Mouse (Mus musculus) forebrain, embryonic 12.5 days (tissue): ENCODE data around the gene Rbfox3. TPM values are rescaled to one million over a fixed set of nuclear protein-coding genes. Genes with fewer than 3 reads are reported as not detected.

Experiments
- ATAC-seq: fragments of 200-750 bp; cut with Nextera tagmentation; 2 replicates; pipeline ENCODE4 v1.8.0; 2017; ENCODE audit warnings: moderate TSS enrichment; ENCODE audit not compliant: low FRiP score
- H3K27ac ChIP-seq: fragments of 300-500 bp; sonication (generic); 2 replicates; pipeline ENCODE4 v1.5.1; 2016; ENCODE audit warnings: mild to moderate bottlenecking
- H3K27me3 ChIP-seq: fragments of 300-500 bp; sonication (generic); 2 replicates; pipeline ENCODE4 v1.6.1; 2016; ENCODE audit warnings: mild to moderate bottlenecking
- H3K36me3 ChIP-seq: fragments of 300-500 bp; sonication (generic); replicated peaks from 2 replicates; pipeline ENCODE4 v1.6.1; 2016; ENCODE audit warnings: mild to moderate bottlenecking
- H3K4me1 ChIP-seq: fragments of 300-500 bp; sonication (generic); 2 replicates; pipeline ENCODE4 v1.6.1; 2016
- H3K4me2 ChIP-seq: fragments of 300-500 bp; sonication (generic); 2 replicates; pipeline ENCODE4 v1.6.1; 2016; ENCODE audit warnings: mild to moderate bottlenecking, moderate library complexity
- H3K4me3 ChIP-seq: fragments of 300-500 bp; sonication (generic); replicated peaks from 2 replicates; pipeline ENCODE4 v1.5.1; 2016; ENCODE audit warnings: mild to moderate bottlenecking
- H3K9ac ChIP-seq: fragments of 300-500 bp; sonication (generic); 2 replicates; pipeline ENCODE4 v1.6.1; 2016; ENCODE audit warnings: mild to moderate bottlenecking
- H3K9me3 ChIP-seq: fragments of 300-500 bp; sonication (generic); 2 replicates; pipeline ENCODE4 v1.6.1; 2016
- WGBS: fragments of 180-500 bp; shearing (Covaris S2); methylation state at CpG from one replicate; pipeline ENCODE4 v1.1.7; 2016; 5-methylcytosine and 5-hydroxymethylcytosine counted together
- polyA plus RNA-seq: library from polyadenylated mRNA; unstranded; fragments of >200 nt; fragmentation: Nextera tagmentation; extraction: Ambion mirVana; gene quantifications from 2 replicates; pipeline ENCODE4 v1.2.1, GENCODE M21; 2016

Rbfox3 gene
- polyA plus RNA-seq, 1 experiment from 2014 or later = 19.6 TPM

DNA sequence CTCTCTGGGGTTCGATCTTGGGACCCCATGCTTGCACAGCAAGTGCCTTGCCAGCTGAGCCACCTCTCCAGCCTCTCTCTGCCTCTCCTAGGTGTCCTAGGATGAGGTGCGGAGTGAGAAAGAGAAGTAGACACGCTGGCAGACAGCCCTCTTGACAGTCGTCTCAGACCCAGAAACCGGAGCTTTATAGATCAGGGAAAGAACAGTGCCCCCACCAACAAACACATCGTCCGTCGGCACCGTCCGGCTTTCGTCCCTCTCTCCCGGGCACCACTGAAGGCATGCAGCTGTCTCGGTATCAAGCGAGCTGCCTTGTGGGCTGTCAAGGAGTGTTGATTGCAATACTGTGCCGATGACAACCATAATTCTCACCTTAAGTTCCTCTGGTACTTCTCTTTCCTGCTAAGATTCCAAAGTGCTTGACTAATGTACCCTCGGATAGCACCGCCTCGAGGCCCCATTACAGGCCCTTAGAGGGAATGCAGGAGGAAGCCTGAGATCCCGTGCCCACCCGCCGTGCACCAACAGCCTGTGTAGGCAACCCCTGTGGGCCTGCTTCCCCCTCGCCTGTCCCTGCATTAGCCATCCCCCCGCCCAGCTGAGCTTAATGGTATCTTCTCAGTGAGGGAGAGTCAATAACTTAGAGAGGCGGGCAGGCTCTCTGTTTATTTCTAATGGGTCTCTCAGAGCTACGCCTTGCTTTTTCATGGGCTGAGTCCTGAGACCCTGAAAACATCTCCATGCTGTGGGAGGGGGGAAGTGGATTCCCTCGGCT lies 11.4 kb downstream of the Rbfox3 start:
- ATAC-seq = 0 out of 2 replicates have a peak, but pooled peaks have one; percentile 27
- no peak overlapping the region for H3K4me3 ChIP-seq
- no peak overlapping the region for H3K9ac ChIP-seq
- H3K9me3 ChIP-seq = no peaks in the 10 kb centered on the region
- WGBS = 66% methylated on average over 26 of the region's 26 CpGs
- peaks cover 31% of the 10 kb centered on the region for H3K27me3 ChIP-seq
- H3K4me1 ChIP-seq = peaks cover 47% of the 10 kb centered on the region
- H3K36me3 ChIP-seq = no peaks in the 10 kb centered on the region
- no peak overlapping the region for H3K4me2 ChIP-seq
- 0 out of 2 replicates have a peak overlapping the region, but pooled peaks have one; percentile 19 for H3K27ac ChIP-seq

DNA sequence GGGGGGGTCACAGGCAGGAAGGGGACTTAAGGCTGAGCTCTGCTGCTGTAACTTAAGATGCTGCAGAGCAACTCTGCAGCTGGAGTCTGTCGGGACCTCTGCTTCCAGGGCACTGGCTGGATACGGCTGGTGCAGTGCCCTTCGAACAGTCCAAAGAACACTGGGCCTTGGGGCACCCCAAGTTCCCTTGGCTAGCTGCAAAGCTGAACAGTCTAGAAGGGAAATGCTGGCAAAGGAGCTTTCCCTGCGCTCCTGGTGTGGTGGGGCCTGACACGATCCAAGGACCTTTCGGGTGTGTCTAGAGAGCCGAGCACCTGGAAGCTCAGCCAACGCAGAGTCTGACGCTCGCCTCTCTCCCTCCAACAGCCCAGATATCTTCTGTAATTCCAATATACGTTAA lies 12.8 kb downstream of the Rbfox3 start:
- Histone ChIP-seq H3K9ac (no peak overlapping the region), H3K36me3 (no peaks in the 10 kb centered on the region), H3K27ac (no peak overlapping the region), H3K9me3 (no peaks in the 10 kb centered on the region), H3K4me3 (no peak overlapping the region), H3K4me2 (no peak overlapping the region), H3K27me3 (peaks cover 24% of the 10 kb centered on the region), H3K4me1 (peaks cover 46% of the 10 kb centered on the region)
- 74% methylated on average over 11 of the region's 11 CpGs for WGBS
- no peak for ATAC-seq

DNA sequence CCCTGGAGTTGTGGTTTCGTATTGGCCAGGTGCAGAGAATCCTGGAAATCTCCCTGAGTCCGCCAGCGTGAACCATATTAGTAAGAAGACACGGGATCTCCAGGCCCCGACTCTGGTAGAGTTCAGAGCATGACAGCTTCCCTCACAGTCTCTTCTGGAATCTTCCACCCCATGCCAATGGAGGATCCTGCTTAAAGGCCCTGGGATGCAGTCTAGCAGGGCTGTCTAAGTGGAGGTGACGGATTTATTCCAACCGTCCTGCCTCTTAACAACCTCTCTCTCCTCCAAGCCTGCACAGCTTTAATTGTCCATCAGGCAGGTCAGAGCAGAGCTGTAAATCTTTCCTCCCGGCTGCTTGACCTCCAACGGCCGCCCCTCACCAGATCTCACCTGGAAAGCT lies 13.2 kb downstream of the Rbfox3 start:
- 68% methylated on average over 10 of the region's 10 CpGs for WGBS
- H3K9ac ChIP-seq = no peak overlapping the region
- H3K27me3 ChIP-seq = peaks cover 21% of the 10 kb centered on the region
- no peak for ATAC-seq
- H3K27ac ChIP-seq = peak overlapping the region; percentile 80; the same call in 1 of the 2 replicates
- no peak overlapping the region for H3K4me2 ChIP-seq
- H3K9me3 ChIP-seq = no peaks in the 10 kb centered on the region
- H3K4me1 ChIP-seq = peaks cover 46% of the 10 kb centered on the region
- no peaks in the 10 kb centered on the region for H3K36me3 ChIP-seq
- H3K4me3 ChIP-seq = no peak overlapping the region

GRCm38 (mm10) chr11:118897114-118897841 lies 14.1 kb downstream of the Rbfox3 start:
- H3K27ac ChIP-seq = peak overlapping the region; percentile 80
- H3K9ac ChIP-seq = no peak overlapping the region
- WGBS = 19% methylated on average over 21 of the region's 21 CpGs
- H3K27me3 ChIP-seq = peaks cover 21% of the 10 kb centered on the region
- H3K4me2 ChIP-seq = peak overlapping the region; percentile 22; the same call in 1 of the 2 replicates
- H3K4me3 ChIP-seq = no peak overlapping the region
- no peaks in the 10 kb centered on the region for H3K36me3 ChIP-seq
- H3K9me3 ChIP-seq = no peaks in the 10 kb centered on the region
- H3K4me1 ChIP-seq = peaks cover 46% of the 10 kb centered on the region
- ATAC-seq = peak; percentile 57

DNA sequence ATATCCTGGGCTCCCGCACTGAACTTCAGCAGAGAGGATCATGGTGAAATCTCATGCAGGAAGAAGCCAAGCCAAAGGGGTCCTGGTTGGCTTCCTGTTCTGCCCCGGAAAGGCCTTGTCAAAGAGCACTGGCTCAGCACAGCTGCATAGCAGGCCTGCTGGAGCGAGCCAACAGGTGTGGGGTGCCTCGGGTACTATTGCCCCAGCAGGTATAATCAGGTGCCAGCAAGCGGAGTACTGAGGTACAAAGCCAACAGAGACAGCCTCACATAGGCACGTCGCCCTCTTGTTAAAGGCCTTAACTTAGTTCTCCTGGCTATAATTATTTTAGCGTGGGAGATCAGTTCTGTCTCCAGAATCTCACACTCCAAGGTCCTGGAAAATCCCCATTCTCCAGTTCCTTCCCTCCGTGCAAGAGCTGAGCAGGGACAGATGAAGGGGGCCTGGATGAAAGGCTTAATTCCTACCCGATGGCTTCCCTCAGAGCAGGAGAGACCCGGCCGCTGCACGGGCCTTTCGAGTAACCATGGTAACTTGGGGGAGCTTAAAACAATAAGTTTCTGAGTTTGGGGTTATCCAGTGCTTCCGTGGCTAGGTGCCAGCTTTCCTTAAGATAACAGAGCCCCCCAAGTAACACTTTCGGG lies 15.2 kb downstream of the Rbfox3 start:
- H3K4me3 ChIP-seq = no peak overlapping the region
- ATAC-seq = no peak
- no peaks in the 10 kb centered on the region for H3K9me3 ChIP-seq
- H3K4me2 ChIP-seq = no peak overlapping the region
- WGBS = 37% methylated on average over 16 of the region's 16 CpGs
- no peaks in the 10 kb centered on the region for H3K36me3 ChIP-seq
- peaks cover 50% of the 10 kb centered on the region for H3K4me1 ChIP-seq
- peaks cover 21% of the 10 kb centered on the region for H3K27me3 ChIP-seq
- H3K9ac ChIP-seq = no peak overlapping the region
- H3K27ac ChIP-seq = peak overlapping the region; percentile 80

DNA sequence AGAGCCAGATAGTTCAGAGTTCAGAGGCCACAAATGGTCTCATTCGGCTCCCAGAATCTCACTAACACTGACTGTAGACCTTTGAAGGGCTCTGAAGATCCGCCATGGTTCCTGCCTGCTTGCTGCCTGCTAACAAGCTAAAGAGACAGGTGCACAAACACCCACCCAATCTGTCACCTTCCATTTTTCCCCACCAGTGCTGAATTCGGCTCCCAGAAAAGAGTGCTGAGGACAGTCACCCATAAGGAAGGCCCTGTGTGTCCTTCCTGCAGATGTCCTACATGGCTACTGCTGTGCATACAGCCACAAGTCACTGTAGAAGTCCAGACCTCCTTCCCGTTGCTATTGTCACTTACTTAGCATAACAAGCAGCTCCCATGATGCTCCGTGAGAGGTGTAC lies 16.6 kb downstream of the Rbfox3 start:
- WGBS = 82% methylated on average over 5 of the region's 5 CpGs
- H3K9ac ChIP-seq = no peak overlapping the region
- no peak overlapping the region for H3K27ac ChIP-seq

GRCm38 (mm10) chr11:118894196-118894595 lies 17.2 kb downstream of the Rbfox3 start:
- Histone ChIP-seq H3K4me3 (no peak overlapping the region), H3K4me1 (peaks cover 51% of the 10 kb centered on the region), H3K4me2 (no peak overlapping the region), H3K27ac (no peak overlapping the region), H3K36me3 (no peaks in the 10 kb centered on the region), H3K9ac (no peak overlapping the region), H3K27me3 (peaks cover 10% of the 10 kb centered on the region; the same call in 1 of the 2 replicates), H3K9me3 (no peaks in the 10 kb centered on the region)
- WGBS = 93% methylated on average over 4 of the region's 4 CpGs
- no peak for ATAC-seq

More for the DNA sequence above, 16.6 kb downstream of the Rbfox3 start:
- Histone ChIP-seq H3K4me1 (peaks cover 51% of the 10 kb centered on the region), H3K9me3 (no peaks in the 10 kb centered on the region), H3K4me2 (no peak overlapping the region), H3K36me3 (no peaks in the 10 kb centered on the region), H3K27me3 (peaks cover 16% of the 10 kb centered on the region; the same call in 1 of the 2 replicates), H3K4me3 (no peak overlapping the region)
- ATAC-seq = no peak

GRCm38 (mm10) chr11:118892876-118893275 lies 18.5 kb downstream of the Rbfox3 start:
- ATAC-seq = no peak
- Histone ChIP-seq H3K4me1 (peaks cover 44% of the 10 kb centered on the region), H3K4me2 (no peak overlapping the region), H3K27ac (no peak overlapping the region), H3K4me3 (no peak overlapping the region), H3K36me3 (no peaks in the 10 kb centered on the region), H3K9me3 (no peaks in the 10 kb centered on the region), H3K27me3 (0 out of 2 replicates have a peak, but pooled peaks cover 3% of the 10 kb centered on the region), H3K9ac (no peak overlapping the region)
- WGBS = 86% methylated on average over 5 of the region's 5 CpGs

DNA sequence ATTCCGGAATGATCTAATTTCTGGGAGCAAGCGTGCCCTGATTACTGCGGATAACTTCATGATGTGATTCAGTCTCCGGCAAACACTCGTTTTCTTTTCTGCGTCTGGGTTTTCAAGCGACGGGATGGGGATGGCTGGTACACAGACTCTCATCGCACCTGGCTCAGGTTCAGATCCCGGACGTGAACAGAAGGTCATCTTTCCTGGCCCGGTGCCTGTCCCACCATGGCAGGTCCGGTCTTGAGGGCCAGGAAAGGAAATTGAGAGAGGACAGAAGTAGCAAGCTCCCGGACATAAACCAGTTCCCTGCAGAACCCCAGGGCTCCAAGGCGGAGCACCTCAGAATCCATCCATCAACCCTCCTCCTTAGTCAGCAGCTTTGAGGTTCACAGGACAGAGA lies 19.9 kb downstream of the Rbfox3 start:
- Histone ChIP-seq H3K9me3 (no peaks in the 10 kb centered on the region), H3K9ac (no peak overlapping the region), H3K4me3 (no peak overlapping the region), H3K27ac (no peak overlapping the region), H3K4me1 (peaks cover 30% of the 10 kb centered on the region), H3K27me3 (0 out of 2 replicates have a peak, but pooled peaks cover 3% of the 10 kb centered on the region), H3K4me2 (no peak overlapping the region), H3K36me3 (no peaks in the 10 kb centered on the region)
- no peak for ATAC-seq
- 90% methylated on average over 15 of the region's 15 CpGs for WGBS

GRCm38 (mm10) chr11:118890992-118891398 lies 20.4 kb downstream of the Rbfox3 start:
- ATAC-seq = no peak
- no peak overlapping the region for H3K27ac ChIP-seq
- 43% methylated on average over 16 of the region's 16 CpGs for WGBS

GRCm38 (mm10) chr11:118890474-118890873 lies 20.9 kb downstream of the Rbfox3 start:
- Histone ChIP-seq H3K4me3 (no peak overlapping the region), H3K27ac (no peak overlapping the region), H3K4me2 (no peak overlapping the region), H3K36me3 (no peaks in the 10 kb centered on the region), H3K9ac (no peak overlapping the region), H3K4me1 (peaks cover 20% of the 10 kb centered on the region), H3K9me3 (no peaks in the 10 kb centered on the region), H3K27me3 (0 out of 2 replicates have a peak, but pooled peaks cover 3% of the 10 kb centered on the region)
- 63% methylated on average over 5 of the region's 5 CpGs for WGBS
- ATAC-seq = no peak

More at GRCm38 (mm10) chr11:118890992-118891398, 20.4 kb downstream of the Rbfox3 start:
- H3K27me3 ChIP-seq = 0 out of 2 replicates have a peak, but pooled peaks cover 3% of the 10 kb centered on the region
- no peak overlapping the region for H3K9ac ChIP-seq
- no peaks in the 10 kb centered on the region for H3K36me3 ChIP-seq
- H3K4me1 ChIP-seq = peaks cover 25% of the 10 kb centered on the region
- no peak overlapping the region for H3K4me3 ChIP-seq
- no peak overlapping the region for H3K4me2 ChIP-seq
- no peaks in the 10 kb centered on the region for H3K9me3 ChIP-seq

DNA sequence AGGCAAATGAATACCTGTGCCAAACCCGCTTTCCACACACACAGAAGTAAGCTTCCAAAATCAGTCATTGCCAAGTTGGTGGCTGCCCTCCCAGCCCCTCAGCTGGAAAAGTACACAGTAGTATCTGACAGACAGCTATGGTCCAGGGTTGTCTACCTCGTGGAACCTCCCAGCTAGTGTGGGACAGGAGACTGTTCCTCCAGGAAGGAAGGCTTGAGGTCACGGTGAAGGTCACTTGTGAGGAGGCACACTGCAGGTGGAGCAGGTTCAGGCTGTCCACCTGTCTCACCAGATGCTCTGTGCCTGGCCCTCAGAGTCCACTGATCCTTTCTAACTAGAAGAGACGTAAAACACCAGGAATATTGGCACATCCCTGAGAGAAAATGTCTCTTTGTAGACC lies 21.9 kb downstream of the Rbfox3 start:
- Histone ChIP-seq H3K27me3 (0 out of 2 replicates have a peak, but pooled peaks cover 3% of the 10 kb centered on the region), H3K4me1 (peaks cover 13% of the 10 kb centered on the region), H3K9me3 (no peaks in the 10 kb centered on the region), H3K27ac (no peak overlapping the region), H3K4me3 (no peak overlapping the region), H3K9ac (no peak overlapping the region), H3K4me2 (no peak overlapping the region), H3K36me3 (no peaks in the 10 kb centered on the region)
- no peak for ATAC-seq
- 86% methylated on average over 4 of the region's 4 CpGs for WGBS
